Mouse (Mus musculus) neural tube, embryonic 12.5 days (tissue): Measurements from ENCODE around the gene H2afy2. TPM values are rescaled to one million over a fixed set of nuclear protein-coding genes. Genes with fewer than 3 reads are reported as not detected.

ENCODE experiments used
- ATAC-seq: fragments of 200-750 bp; cut with Nextera tagmentation; 2 replicates; pipeline ENCODE4 v1.8.0; 2017; ENCODE audit warnings: low read depth, mild to moderate bottlenecking, moderate TSS enrichment, moderate library complexity; ENCODE audit not compliant: low FRiP score
- H3K27ac ChIP-seq: fragments of 300-500 bp; sonication (generic); 2 replicates; pipeline ENCODE4 v1.5.1; 2016
- H3K27me3 ChIP-seq: fragments of 300-500 bp; sonication (generic); replicated peaks from 2 replicates; pipeline ENCODE4 v1.6.1; 2016; ENCODE audit warnings: mild to moderate bottlenecking
- H3K36me3 ChIP-seq: fragments of 300-500 bp; sonication (generic); 2 replicates; pipeline ENCODE4 v1.6.1; 2016; ENCODE audit warnings: mild to moderate bottlenecking
- H3K4me1 ChIP-seq: fragments of 300-500 bp; sonication (generic); 2 replicates; pipeline ENCODE4 v1.6.1; 2016
- H3K4me2 ChIP-seq: fragments of 300-500 bp; sonication (generic); replicated peaks from 2 replicates; pipeline ENCODE4 v1.6.1; 2016; ENCODE audit warnings: mild to moderate bottlenecking
- H3K4me3 ChIP-seq: fragments of 300-500 bp; sonication (generic); 2 replicates; pipeline ENCODE4 v1.5.1; 2016
- H3K9ac ChIP-seq: fragments of 300-500 bp; sonication (generic); 2 replicates; pipeline ENCODE4 v1.6.1; 2016; ENCODE audit warnings: mild to moderate bottlenecking
- H3K9me3 ChIP-seq: fragments of 300-500 bp; sonication (generic); 2 replicates; pipeline ENCODE4 v1.6.1; 2016; ENCODE audit warnings: mild to moderate bottlenecking
- WGBS: fragments of 180-500 bp; shearing (Covaris S2); methylation state at CpG from one replicate; pipeline ENCODE4 v1.1.7; 2016; 5-methylcytosine and 5-hydroxymethylcytosine counted together
- polyA plus RNA-seq: library from polyadenylated mRNA; unstranded; fragments of >200 nt; fragmentation: Nextera tagmentation; extraction: Ambion mirVana; gene quantifications from 2 replicates; pipeline ENCODE4 v1.2.1, GENCODE M21; 2016

Gene H2afy2
- polyA plus RNA-seq, 1 experiment from 2014 or later: 333 TPM

- no peak overlapping the region for H3K4me2 ChIP-seq
- 94% methylated on average over 8 of the region's 8 CpGs for WGBS
- H3K4me3 ChIP-seq: no peak overlapping the region
- no peak overlapping the region for H3K27ac ChIP-seq
- no peaks in the 10 kb centered on the region for H3K27me3 ChIP-seq
- no peak for ATAC-seq
- no peaks in the 10 kb centered on the region for H3K9me3 ChIP-seq
- no peak overlapping the region for H3K9ac ChIP-seq
- H3K4me1 ChIP-seq: no peaks in the 10 kb centered on the region
- H3K36me3 ChIP-seq: peaks cover 99% of the 10 kb centered on the region
Measured at GRCm38 (mm10) chr10:61742336-61742735, 41.6 kb downstream of the H2afy2 start.

DNA sequence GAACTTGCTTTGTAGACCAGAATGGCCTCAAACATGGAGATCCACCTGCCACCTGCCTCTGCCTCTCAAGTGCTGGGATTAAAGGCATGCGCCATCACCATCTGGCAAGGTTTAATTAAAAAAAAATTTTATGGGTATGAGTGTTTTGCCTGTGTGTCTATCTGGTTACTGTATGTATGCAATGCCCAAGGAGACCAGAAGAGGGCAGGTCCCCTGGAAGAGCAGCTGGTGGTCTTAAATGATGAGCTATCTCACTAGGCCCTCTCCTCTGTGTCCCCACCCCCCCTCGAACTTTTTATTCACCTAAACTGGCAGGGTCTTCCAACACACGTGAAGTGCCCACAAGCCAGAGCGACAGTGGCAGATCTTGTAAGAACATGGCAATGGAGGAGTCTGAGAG, 42.1 kb downstream of the H2afy2 start:
- no peak for ATAC-seq
- 89% methylated on average over 4 of the region's 4 CpGs for WGBS
- H3K36me3 ChIP-seq: peaks cover 99% of the 10 kb centered on the region
- H3K4me3 ChIP-seq: no peak overlapping the region
- H3K4me1 ChIP-seq: no peaks in the 10 kb centered on the region
- no peak overlapping the region for H3K9ac ChIP-seq
- H3K9me3 ChIP-seq: no peaks in the 10 kb centered on the region
- no peak overlapping the region for H3K27ac ChIP-seq
- H3K4me2 ChIP-seq: no peak overlapping the region
- H3K27me3 ChIP-seq: no peaks in the 10 kb centered on the region

- no peak for ATAC-seq
- H3K27ac ChIP-seq: no peak overlapping the region
- H3K4me1 ChIP-seq: no peaks in the 10 kb centered on the region
- no peaks in the 10 kb centered on the region for H3K9me3 ChIP-seq
- 82% methylated on average over 1 of the region's 1 CpGs for WGBS
- H3K4me3 ChIP-seq: no peak overlapping the region
- H3K9ac ChIP-seq: no peak overlapping the region
- no peak overlapping the region for H3K4me2 ChIP-seq
- H3K27me3 ChIP-seq: no peaks in the 10 kb centered on the region
- peaks cover 98% of the 10 kb centered on the region for H3K36me3 ChIP-seq
Measured at GRCm38 (mm10) chr10:61741306-61741705, 42.6 kb downstream of the H2afy2 start.

GRCm38 (mm10) chr10:61738126-61738525, 45.8 kb downstream of the H2afy2 start:
- peaks cover 66% of the 10 kb centered on the region for H3K36me3 ChIP-seq
- no peak overlapping the region for H3K27ac ChIP-seq
- H3K4me3 ChIP-seq: no peak overlapping the region
- no peak overlapping the region for H3K4me2 ChIP-seq
- 93% methylated on average over 4 of the region's 4 CpGs for whole genome bisulfite sequencing
- no peaks in the 10 kb centered on the region for H3K9me3 ChIP-seq
- H3K4me1 ChIP-seq: no peaks in the 10 kb centered on the region
- H3K9ac ChIP-seq: no peak overlapping the region
- no peaks in the 10 kb centered on the region for H3K27me3 ChIP-seq
- no peak for ATAC-seq

- no peak overlapping the region for H3K4me2 ChIP-seq
Measured at GRCm38 (mm10) chr10:61737537-61737936, 46.4 kb downstream of the H2afy2 start.

DNA sequence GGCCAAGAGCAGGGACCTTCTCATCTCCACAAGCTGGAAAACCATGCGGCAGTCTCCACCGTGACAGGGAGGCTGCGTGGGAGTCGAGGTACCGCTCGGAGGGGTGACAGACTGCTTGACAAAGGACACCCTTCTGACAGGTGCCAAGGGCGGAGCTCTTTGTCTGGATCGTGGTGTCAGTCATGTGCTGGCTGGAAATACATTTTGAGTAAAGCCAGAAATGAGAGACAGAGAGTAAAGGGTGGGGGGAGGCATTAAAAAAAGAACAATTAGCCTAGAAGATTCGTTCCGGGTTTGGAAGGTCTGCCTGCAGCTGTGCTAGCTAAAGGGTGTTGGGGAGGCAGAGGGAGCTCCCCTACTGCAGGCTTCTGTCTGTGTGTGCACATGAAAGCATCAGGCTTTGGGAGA, 47.3 kb downstream of the H2afy2 start:
- WGBS: 82% methylated on average over 10 of the region's 10 CpGs
- peaks cover 52% of the 10 kb centered on the region for H3K36me3 ChIP-seq
- no peaks in the 10 kb centered on the region for H3K4me1 ChIP-seq
- H3K4me2 ChIP-seq: no peak overlapping the region
- H3K4me3 ChIP-seq: no peak overlapping the region
- H3K27ac ChIP-seq: no peak overlapping the region
- H3K9me3 ChIP-seq: no peaks in the 10 kb centered on the region
- ATAC-seq: no peak
- no peak overlapping the region for H3K9ac ChIP-seq
- no peaks in the 10 kb centered on the region for H3K27me3 ChIP-seq

More at GRCm38 (mm10) chr10:61737537-61737936, 46.4 kb downstream of the H2afy2 start:
- Histone ChIP-seq H3K27me3 (no peaks in the 10 kb centered on the region), H3K36me3 (peaks cover 60% of the 10 kb centered on the region), H3K4me3 (no peak overlapping the region), H3K4me1 (no peaks in the 10 kb centered on the region), H3K9ac (no peak overlapping the region), H3K27ac (no peak overlapping the region), H3K9me3 (no peaks in the 10 kb centered on the region)
- no peak for ATAC-seq
- WGBS: 94% methylated on average over 1 of the region's 1 CpGs

DNA sequence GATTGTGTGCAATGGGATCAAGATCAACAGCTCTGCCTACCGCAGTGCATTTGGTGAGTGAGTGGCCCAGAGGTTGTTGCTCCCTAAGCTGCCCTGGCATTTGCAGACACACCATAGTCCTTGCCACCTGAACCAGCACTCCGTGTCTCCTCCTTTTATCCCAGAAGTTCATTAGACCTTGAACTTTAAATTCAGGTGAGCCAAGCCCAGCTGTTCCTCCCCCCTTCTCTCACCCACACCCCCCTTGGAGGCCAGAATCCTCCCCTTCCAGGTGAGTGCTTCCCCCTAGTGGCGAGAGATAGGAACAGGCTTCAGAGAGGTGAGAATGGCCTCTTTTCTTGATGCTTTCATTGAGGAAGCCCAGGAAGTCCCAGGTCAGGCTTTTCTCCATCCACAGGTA, 49.6 kb downstream of the H2afy2 start:
- Histone ChIP-seq H3K4me3 (no peak overlapping the region), H3K9ac (no peak overlapping the region), H3K4me2 (no peak overlapping the region), H3K9me3 (0 out of 2 replicates have a peak, but pooled peaks cover 6% of the 10 kb centered on the region), H3K27ac (no peak overlapping the region), H3K27me3 (no peaks in the 10 kb centered on the region), H3K36me3 (peaks cover 29% of the 10 kb centered on the region), H3K4me1 (no peaks in the 10 kb centered on the region)
- no peak for ATAC-seq
- WGBS: 45% methylated on average over 3 of the region's 3 CpGs

DNA sequence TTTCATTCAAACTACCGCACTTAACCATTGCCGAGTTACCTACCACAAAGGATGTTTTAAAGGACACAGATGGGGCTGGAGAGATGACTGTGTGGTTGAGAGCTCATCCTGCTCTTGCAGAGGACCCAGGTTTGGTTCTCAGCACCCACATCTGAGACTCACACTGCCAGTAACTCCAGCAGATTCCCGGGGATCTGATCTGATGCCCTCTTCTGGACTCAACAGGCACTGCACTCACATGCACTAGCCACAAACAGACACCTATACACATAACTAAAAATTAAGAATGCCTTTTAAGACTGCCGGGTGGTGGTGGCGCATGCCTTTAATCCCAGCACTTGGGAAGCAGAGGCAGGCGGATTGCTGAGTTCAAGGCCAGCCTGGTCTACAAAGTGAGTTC, 53.8 kb downstream of the H2afy2 start:
- Histone ChIP-seq H3K4me3 (no peak overlapping the region), H3K9me3 (0 out of 2 replicates have a peak, but pooled peaks cover 6% of the 10 kb centered on the region), H3K36me3 (no peaks in the 10 kb centered on the region), H3K27ac (no peak overlapping the region), H3K9ac (no peak overlapping the region), H3K4me1 (no peaks in the 10 kb centered on the region), H3K27me3 (no peaks in the 10 kb centered on the region), H3K4me2 (no peak overlapping the region)
- ATAC-seq: no peak
- 97% methylated on average over 6 of the region's 6 CpGs for WGBS

DNA sequence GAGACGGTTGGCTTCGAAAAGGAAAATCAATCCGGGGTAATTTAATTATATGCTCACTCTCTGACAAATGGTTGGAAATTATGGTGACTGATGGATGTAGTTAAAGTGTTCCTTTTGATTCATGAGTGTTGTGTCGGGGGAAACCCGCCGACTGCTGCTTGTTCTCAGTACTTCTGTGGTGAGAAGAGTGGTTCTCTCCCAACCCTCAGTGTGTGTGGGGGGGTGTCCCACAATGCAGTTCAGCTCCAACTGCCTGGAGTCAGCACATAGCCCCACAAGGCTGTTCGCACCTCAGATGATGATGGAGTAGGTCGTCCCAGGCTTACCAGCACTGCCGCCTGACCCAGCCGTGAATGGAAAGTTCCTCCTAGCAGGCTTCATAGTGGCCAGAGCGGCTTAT, 54.8 kb downstream of the H2afy2 start:
- no peak for ATAC-seq
- no peaks in the 10 kb centered on the region for H3K4me1 ChIP-seq
- H3K4me3 ChIP-seq: no peak overlapping the region
- H3K4me2 ChIP-seq: no peak overlapping the region
- WGBS: 59% methylated on average over 11 of the region's 11 CpGs
- no peaks in the 10 kb centered on the region for H3K27me3 ChIP-seq
- no peak overlapping the region for H3K27ac ChIP-seq
- no peak overlapping the region for H3K9ac ChIP-seq
- 0 out of 2 replicates have a peak, but pooled peaks cover 6% of the 10 kb centered on the region for H3K9me3 ChIP-seq
- H3K36me3 ChIP-seq: no peaks in the 10 kb centered on the region

DNA sequence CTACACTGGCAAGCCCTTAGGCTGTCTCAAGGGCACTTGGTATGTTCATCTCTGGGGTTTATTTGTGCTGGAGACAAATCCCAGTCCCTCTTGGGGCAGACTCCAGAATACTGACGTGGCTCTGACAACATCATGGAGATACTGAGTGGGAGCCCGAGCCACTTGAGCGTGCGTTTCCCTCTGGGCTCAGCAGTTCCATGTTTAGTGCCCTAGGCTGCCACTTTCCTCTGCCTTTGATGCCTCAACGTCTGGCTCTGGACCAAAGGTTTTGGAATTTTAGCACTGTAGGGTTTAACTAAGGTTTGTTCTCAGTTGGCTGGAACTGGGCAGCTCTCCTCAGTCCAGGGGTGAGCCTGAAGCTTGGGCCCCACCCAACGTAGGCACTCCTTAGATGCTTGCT, 60.7 kb downstream of the H2afy2 start:
- Histone ChIP-seq H3K4me2 (no peak overlapping the region), H3K4me3 (no peak overlapping the region), H3K4me1 (no peaks in the 10 kb centered on the region), H3K27me3 (0 out of 2 replicates have a peak, but pooled peaks cover 4% of the 10 kb centered on the region), H3K36me3 (no peaks in the 10 kb centered on the region), H3K27ac (no peak overlapping the region), H3K9ac (no peak overlapping the region), H3K9me3 (no peaks in the 10 kb centered on the region)
- 77% methylated on average over 6 of the region's 6 CpGs for WGBS
- no peak for ATAC-seq

DNA sequence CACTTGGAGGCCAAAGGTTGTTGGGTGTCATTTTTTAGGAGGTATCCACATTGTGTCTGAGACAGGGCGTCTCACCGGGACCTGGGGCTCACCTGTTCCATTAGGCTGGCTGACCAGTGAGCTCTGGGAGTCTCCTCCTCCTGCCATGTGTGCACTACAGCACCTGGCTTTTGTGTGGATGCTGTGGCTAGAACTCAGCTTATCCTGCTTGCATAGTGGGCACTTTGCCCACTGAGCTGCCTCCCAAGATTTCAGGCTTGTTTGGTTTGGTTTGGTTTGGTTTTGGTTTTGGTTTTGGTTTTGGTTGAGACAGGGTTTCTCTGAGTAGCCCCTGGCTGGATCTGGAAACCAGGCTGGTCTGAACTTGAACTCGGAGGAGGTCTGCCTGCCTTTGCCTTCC, 61.7 kb downstream of the H2afy2 start:
- Histone ChIP-seq H3K4me3 (no peak overlapping the region), H3K36me3 (no peaks in the 10 kb centered on the region), H3K4me1 (no peaks in the 10 kb centered on the region), H3K9ac (no peak overlapping the region), H3K4me2 (no peak overlapping the region), H3K9me3 (no peaks in the 10 kb centered on the region), H3K27me3 (0 out of 2 replicates have a peak, but pooled peaks cover 4% of the 10 kb centered on the region), H3K27ac (no peak overlapping the region)
- ATAC-seq: no peak
- WGBS: 85% methylated on average over 3 of the region's 3 CpGs

DNA sequence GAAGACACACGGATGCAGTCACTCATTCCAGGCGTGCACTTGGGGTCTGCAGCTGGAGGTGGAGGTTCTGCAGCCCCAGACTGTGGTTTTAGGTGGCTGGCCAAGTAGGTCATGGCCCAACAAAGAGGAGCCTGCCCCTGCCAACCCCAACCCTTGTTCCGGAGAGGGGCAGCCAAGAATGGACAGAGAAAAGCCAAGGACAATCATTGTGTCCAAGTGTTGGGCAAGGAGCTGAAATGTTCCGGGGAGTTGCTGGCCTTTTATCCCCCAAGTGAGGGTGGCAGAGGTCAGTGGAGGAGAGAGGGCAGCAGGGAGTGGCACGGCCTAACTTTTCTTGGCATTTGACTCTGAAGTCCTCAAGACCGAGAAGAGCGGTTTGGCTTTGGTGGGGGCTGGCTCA, 63.6 kb downstream of the H2afy2 start:
- no peak overlapping the region for H3K4me3 ChIP-seq
- no peaks in the 10 kb centered on the region for H3K36me3 ChIP-seq
- WGBS: 87% methylated on average over 7 of the region's 7 CpGs
- H3K27me3 ChIP-seq: 0 out of 2 replicates have a peak, but pooled peaks cover 7% of the 10 kb centered on the region
- H3K4me2 ChIP-seq: no peak overlapping the region
- ATAC-seq: no peak
- H3K9ac ChIP-seq: no peak overlapping the region
- peaks cover 8% of the 10 kb centered on the region for H3K4me1 ChIP-seq
- no peaks in the 10 kb centered on the region for H3K9me3 ChIP-seq
- H3K27ac ChIP-seq: no peak overlapping the region

GRCm38 (mm10) chr10:61717406-61718296, 66.3 kb downstream of the H2afy2 start:
- Histone ChIP-seq H3K27ac (no peak overlapping the region), H3K9me3 (no peaks in the 10 kb centered on the region), H3K9ac (no peak overlapping the region), H3K4me1 (peaks cover 15% of the 10 kb centered on the region), H3K4me3 (no peak overlapping the region), H3K36me3 (no peaks in the 10 kb centered on the region), H3K27me3 (0 out of 2 replicates have a peak, but pooled peaks cover 7% of the 10 kb centered on the region), H3K4me2 (no peak overlapping the region)
- WGBS: 90% methylated on average over 12 of the region's 12 CpGs
- ATAC-seq: no peak
